Mouse (Mus musculus) kidney, adult 2 months (tissue): ENCODE results near the gene Heatr4.

Source experiments
- CTCF ChIP-seq: fragments of 200-500 bp; conservative IDR thresholded peaks from 2 replicates; pipeline ENCODE4 v1.5.1; 2011; ENCODE audit warnings: low read depth, mild to moderate bottlenecking, control low read depth, low read length, moderate library complexity, mixed read lengths; ENCODE audit not compliant: insufficient read depth, insufficient read length
- POLR2A ChIP-seq: fragments of 200-500 bp; IDR thresholded peaks from one replicate; pipeline ENCODE4 v1.6.1; 2011; ENCODE audit warnings: low read depth, low read length, control low read depth

DNA sequence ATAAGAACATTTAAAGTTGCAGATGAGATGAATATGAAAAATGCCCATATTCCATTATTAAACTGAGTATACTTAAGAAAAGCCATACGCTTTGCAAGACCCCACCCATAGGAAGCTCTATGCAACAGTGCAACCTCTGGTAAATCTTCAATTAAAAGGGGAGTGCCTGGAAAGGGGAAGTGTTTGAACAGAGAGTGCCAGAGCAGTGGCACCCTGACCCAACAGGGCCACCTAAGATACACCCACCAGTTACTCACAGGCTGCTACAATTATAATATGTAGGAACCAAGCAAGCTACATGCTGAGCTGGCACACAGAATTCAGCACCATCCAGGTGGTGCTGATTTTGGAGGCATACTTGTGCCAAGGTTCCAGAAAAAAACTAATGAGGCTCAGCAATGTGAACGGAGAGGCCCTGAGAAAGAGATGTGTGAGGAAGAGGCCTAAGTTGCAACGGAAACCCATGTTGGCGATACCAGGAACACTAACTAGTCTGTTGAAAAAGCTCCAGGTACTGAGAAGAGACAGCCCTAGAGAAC lies 70.4 kb downstream of the Heatr4 start:
- TF ChIP-seq POLR2A, result no peak
- no peak for TF ChIP-seq CTCF
